Mouse (Mus musculus) neural tube, postnatal 0 days (tissue): ENCODE data around the gene Aspm. TPM values are rescaled to one million over a fixed set of nuclear protein-coding genes. Genes with fewer than 3 reads are reported as not detected.

Experiments used
- polyA plus RNA-seq: library from polyadenylated mRNA; unstranded; fragments of >200 nt; fragmentation: Nextera tagmentation; extraction: Ambion mirVana; gene quantifications from 2 replicates; pipeline ENCODE4 v1.2.1, GENCODE M21; 2015

The Aspm gene
- polyA plus RNA-seq, result 1.4 and 1.8 TPM in 2 replicates

GRCm38 (mm10) chr1:139454340-139455225 is at the start of gene Aspm:
Aspm (plus strand) TSS chr1:139454772.

DNA sequence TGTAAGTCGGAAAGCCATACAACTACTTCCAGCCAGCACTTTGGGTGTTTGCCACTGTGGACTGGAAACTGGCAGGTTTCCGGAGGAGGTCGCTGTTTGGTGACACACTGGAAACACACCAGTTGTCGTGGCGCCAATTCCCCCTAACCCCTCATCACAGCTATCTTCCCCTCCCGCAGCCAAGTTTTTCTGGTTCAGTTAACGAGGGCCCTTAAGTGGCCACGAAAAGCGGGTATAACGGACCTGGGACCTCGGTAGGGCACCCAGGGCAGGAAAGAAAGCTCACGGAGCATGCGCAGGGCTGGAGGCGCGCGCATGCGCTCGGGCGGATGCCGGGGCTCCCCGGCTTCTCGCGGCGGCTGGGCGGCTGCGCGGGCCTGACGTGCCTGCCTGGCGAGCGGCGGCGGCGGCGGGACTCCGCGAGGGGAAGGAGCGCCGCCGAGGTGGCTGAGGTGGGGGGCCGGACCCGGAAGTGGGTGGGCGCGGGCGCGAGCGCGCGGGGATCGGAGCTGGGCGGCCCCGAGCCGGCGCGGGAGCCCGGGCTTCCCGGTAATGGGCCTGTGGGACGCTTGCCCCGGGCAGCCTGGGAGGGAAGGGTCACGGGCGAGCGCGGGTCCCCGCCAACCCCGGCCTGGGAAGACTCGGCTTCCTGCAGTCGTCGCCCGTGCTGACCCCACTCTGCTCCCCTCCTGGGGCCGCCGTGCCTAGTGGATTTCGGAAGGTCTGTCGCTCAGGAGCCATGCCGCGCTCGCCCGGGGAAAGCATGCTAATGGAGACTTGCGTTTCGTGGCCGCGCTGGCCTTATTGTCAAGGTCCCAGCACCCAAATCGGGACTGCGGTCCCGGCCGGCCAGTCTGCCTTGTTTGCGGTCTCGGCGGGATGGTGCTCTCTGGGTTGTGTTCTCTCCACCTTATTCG is 32.4 kb upstream of the Aspm start, which contains the start of gene Zbtb41:
Gene Zbtb41 (plus strand): TSS at position 414 of the 917 bp plus-strand sequence.

GRCm38 (mm10) chr1:139501258-139501752 is 46.7 kb downstream of the Aspm start, which contains the start of gene F13b:
F13b (plus strand) TSS chr1:139501702.

Other genes with a start within 250 kb of the Aspm start
- gene Crb1, start 77.7 kb upstream of the Aspm start, polyA plus RNA-seq, result 0.59 and 0.61 TPM in 2 replicates
- gene Zbtb41, start 32.5 kb upstream of the Aspm start, polyA plus RNA-seq, result 7.8 and 8.3 TPM in 2 replicates
- not detected in 2 replicates for gene F13b, start 46.9 kb downstream of the Aspm start, polyA plus RNA-seq
- not detected in 2 replicates for gene Cfhr1, start 105.5 kb downstream of the Aspm start, polyA plus RNA-seq